Comparison of ENCODE assay signal across 13 mouse cellular contexts in genomic region chr4:106949200-106949599, GRCm38 (mm10). TPM values are rescaled to one million over a fixed set of nuclear protein-coding genes. Genes with fewer than 3 reads are reported as not detected.
DNase-seq lines count a peak whose midpoint lies in the region; ATAC-seq and TF ChIP-seq lines count a peak whose summit lies in the region.
"Had no signal": no experiment of that assay in that cellular context is flagged by ENCODE, and none has a peak within 500 bp of the region (broad histone marks: within the 10 kb centered on the region; RNA-seq: fewer than 3 reads in every experiment).

No protein-coding gene starts in this region.

- H3K4me3 ChIP-seq in forebrain, embryonic 12.5 days (replicated peaks) = no peak overlapping the region
- no peak overlapping the region for H3K4me3 ChIP-seq in forebrain, postnatal 0 days (ENCODE audit: low read depth, low read length)
- H3K4me3 ChIP-seq in CH12.LX (replicated peaks in 1 of 3; ENCODE audit: low read depth in 2 of 3, low read length in 2 of 3, poor library complexity in 1 of 3) (no peak overlapping the region), myocyte (no peak overlapping the region)
- H3K4me3 ChIP-seq: erythroblast, embryonic 14.5 days had no signal

- no peaks in the 10 kb centered on the region for H3K27me3 ChIP-seq in forebrain, embryonic 12.5 days
- no peaks in the 10 kb centered on the region for H3K27me3 ChIP-seq in forebrain, postnatal 0 days (ENCODE audit: insufficient read depth, low read length)
- H3K27me3 ChIP-seq in CH12.LX (replicated peaks) (no peaks in the 10 kb centered on the region), myocyte (ENCODE audit: control insufficient read depth, insufficient read depth, insufficient read length) (no peaks in the 10 kb centered on the region)

- no peak overlapping the region for H3ac ChIP-seq in myocyte (ENCODE audit: control insufficient read depth, insufficient read length)

- in situ Hi-C loops in CH12.LX (cut with MboI; ENCODE audit: low pct_ligation_motif_present, low pct_unique_long_range_greater_than_20kb, low sequenced_read_pairs) = no loop called here

- H3K79me2 ChIP-seq in CH12.LX (replicated peaks; ENCODE audit: control insufficient read depth, extremely low read depth, insufficient read depth, poor library complexity, severe bottlenecking) (peaks cover 6% of the 10 kb centered on the region; the same call in 1 of the 2 replicates), myocyte (ENCODE audit: control insufficient read depth, insufficient read depth) (peaks cover 72% of the 10 kb centered on the region)

- no peaks in the 10 kb centered on the region; the same call in 1 of the 2 replicates for H3K36me3 ChIP-seq in forebrain, embryonic 12.5 days (replicated peaks)
- H3K36me3 ChIP-seq in forebrain, postnatal 0 days (ENCODE audit: insufficient read depth) = no peaks in the 10 kb centered on the region
- peaks cover 2 to 70% of the 10 kb centered on the region in 2 experiments for H3K36me3 ChIP-seq in CH12.LX (replicated peaks in 1 of 2; ENCODE audit: control insufficient read depth in 1 of 2, insufficient read depth in 1 of 2, low read length in 1 of 2)
- H3K36me3 ChIP-seq in myocyte (ENCODE audit: control insufficient read depth, insufficient read depth) = no peaks in the 10 kb centered on the region

- TF ChIP-seq EP300 in CH12.LX (IDR thresholded peaks at IDR 0.05; ENCODE audit: low read length) = no peak

- ATAC-seq in forebrain, embryonic 12.5 days (ENCODE audit: low FRiP score) = no peak
- ATAC-seq in forebrain, postnatal 0 days = no peak

- TF ChIP-seq RAD21 in CH12.LX (IDR thresholded peaks at IDR 0.05; ENCODE audit: low read depth, low read length) = no peak

- no peak for DNase-seq in forebrain, postnatal 0 days
- DNase-seq in layer of hippocampus, adult 9-11 months = peak; percentile 31
- DNase-seq in layer of hippocampus, adult 11-12 months (ENCODE audit: low spot score) = no peak
- no peak for DNase-seq in CH12.LX (ENCODE audit: extremely low read depth)
- no peak for DNase-seq in spleen, postnatal 14 days (ENCODE audit: low spot score in 2 of 2)
- no peak for DNase-seq in B cell, adult 2 months
- DNase-seq: adrenal gland, postnatal 25 days; cerebellum, adult 9-10 months; heart, adult 11 months; kidney, adult 11 months had no signal

- no peak for TF ChIP-seq CTCF in forebrain, postnatal 0 days (IDR thresholded peaks at IDR 0.05; ENCODE audit: low read depth)
- TF ChIP-seq CTCF in CH12.LX (conservative IDR thresholded peaks at IDR 0.05 in 1 of 2, IDR thresholded peaks at IDR 0.05 in 1 of 2; ENCODE audit: low read depth in 2 of 2, low read length in 2 of 2) = no peak

- peaks cover 95% of the 10 kb centered on the region for H3K4me1 ChIP-seq in forebrain, embryonic 12.5 days
- H3K4me1 ChIP-seq in forebrain, postnatal 0 days (ENCODE audit: insufficient read depth) = peaks cover 9% of the 10 kb centered on the region
- H3K4me1 ChIP-seq in CH12.LX (ENCODE audit: control insufficient read depth in 1 of 2, insufficient read depth in 2 of 2) = peaks cover 31 to 89% of the 10 kb centered on the region in 2 experiments

- TF ChIP-seq POLR2A in CH12.LX (IDR thresholded peaks at IDR 0.05; ENCODE audit: low read depth, low read length) (no peak), myocyte (IDR thresholded peaks at IDR 0.05; ENCODE audit: insufficient read length, low read depth) (no peak)

- no peak overlapping the region for H3K9ac ChIP-seq in forebrain, embryonic 12.5 days
- no peak overlapping the region for H3K9ac ChIP-seq in forebrain, postnatal 0 days
- peak overlapping the region; percentile 20; the same call in 1 of the 2 replicates for H3K9ac ChIP-seq in CH12.LX (ENCODE audit: insufficient read depth, low read depth)

- dilution Hi-C loops in CH12.LX (cut with MboI; ENCODE audit: extremely low pct_ligation_motif_present, extremely low pct_unique_long_range_greater_than_20kb, low sequenced_read_pairs) = no loop called here

- H3K9me3 ChIP-seq in forebrain, embryonic 12.5 days = no peaks in the 10 kb centered on the region
- no peaks in the 10 kb centered on the region for H3K9me3 ChIP-seq in forebrain, postnatal 0 days (ENCODE audit: low read length)
- no peaks in the 10 kb centered on the region for H3K9me3 ChIP-seq in CH12.LX (replicated peaks; ENCODE audit: low read length)

- no peak overlapping the region for H3K4me2 ChIP-seq in forebrain, embryonic 12.5 days
- no peak overlapping the region for H3K4me2 ChIP-seq in forebrain, postnatal 0 days (ENCODE audit: low read depth)
- no peak overlapping the region for H3K4me2 ChIP-seq in CH12.LX (ENCODE audit: insufficient read depth, low read depth, poor library complexity, severe bottlenecking)
- peak overlapping the region; percentile 4 for H3K4me2 ChIP-seq in myocyte (ENCODE audit: low read depth)

- 44% methylated on average over 6 of the region's 6 CpGs for WGBS in forebrain, embryonic 12.5 days
- WGBS in forebrain, postnatal 0 days = 28% methylated on average over 6 of the region's 6 CpGs

- peak overlapping the region; percentile 19; the same call in 1 of the 2 replicates for H3K27ac ChIP-seq in forebrain, embryonic 12.5 days
- H3K27ac ChIP-seq in forebrain, postnatal 0 days (ENCODE audit: low read depth, low read length) = no peak overlapping the region
- H3K27ac ChIP-seq in CH12.LX (ENCODE audit: insufficient read depth, low read depth) = peak overlapping the region; percentile 31; the same call in 1 of the 2 replicates

TF ChIP-seq in CH12.LX, 34 proteins besides CTCF, POLR2A, EP300 and RAD21:
- TF ChIP-seq POLR2AphosphoS2 (IDR thresholded peaks at IDR 0.05; ENCODE audit: low read depth, low read length) (no peak), ZNF384 (IDR thresholded peaks at IDR 0.05; ENCODE audit: low read depth, low read length) (no peak), TCF12 (IDR thresholded peaks at IDR 0.05; ENCODE audit: low read depth, low read length) (no peak), MYC (IDR thresholded peaks at IDR 0.05; ENCODE audit: low read depth, low read length) (no peak), NELFE (IDR thresholded peaks at IDR 0.05; ENCODE audit: low read depth, low read length) (no peak), CHD1 (IDR thresholded peaks at IDR 0.05; ENCODE audit: low read depth, low read length) (no peak), HCFC1 (IDR thresholded peaks at IDR 0.05; ENCODE audit: low read depth, low read length) (no peak), TBP (conservative IDR thresholded peaks at IDR 0.05; ENCODE audit: low read depth, low read length) (no peak), SMC3 (IDR thresholded peaks at IDR 0.05; ENCODE audit: low read depth, low read length) (no peak), ETS1 (conservative IDR thresholded peaks at IDR 0.05; ENCODE audit: low read depth, low read length) (no peak), BHLHE40 (IDR thresholded peaks at IDR 0.05; ENCODE audit: low read depth, low read length) (no peak), USF2 (conservative IDR thresholded peaks at IDR 0.05; ENCODE audit: low read depth, low read length) (no peak), ZMIZ1 (IDR thresholded peaks at IDR 0.05; ENCODE audit: low read depth, low read length) (no peak), CHD2 (IDR thresholded peaks at IDR 0.05; ENCODE audit: low read length) (no peak), MEF2A (IDR thresholded peaks at IDR 0.05; ENCODE audit: borderline replicate concordance, low read depth, low read length) (no peak), ZKSCAN1 (IDR thresholded peaks at IDR 0.05; ENCODE audit: borderline replicate concordance, low read depth, low read length) (no peak)
TF ChIP-seq in CH12.LX: peak in this region for 0.

TF ChIP-seq in myocyte, 11 proteins besides CTCF, POLR2A, EP300 and RAD21:
- TF ChIP-seq SRF (IDR thresholded peaks at IDR 0.05; ENCODE audit: control insufficient read depth, insufficient read length, low read depth) = no peak
- TF ChIP-seq POLR2AphosphoS2 (IDR thresholded peaks at IDR 0.05; ENCODE audit: insufficient read length, low read depth) = no peak
- no peak for TF ChIP-seq CEBPB (IDR thresholded peaks at IDR 0.05; ENCODE audit: insufficient read depth, poor library complexity, severe bottlenecking)
- TF ChIP-seq TCF3 (IDR thresholded peaks at IDR 0.05; ENCODE audit: insufficient read length, low read depth) = no peak
- no peak for TF ChIP-seq E2F4 (IDR thresholded peaks at IDR 0.05; ENCODE audit: insufficient read depth)
- TF ChIP-seq MAX (IDR thresholded peaks at IDR 0.05; ENCODE audit: low read depth) = no peak
- TF ChIP-seq MYOG (IDR thresholded peaks at IDR 0.05; ENCODE audit: control insufficient read depth in 1 of 3, insufficient read depth in 1 of 3, insufficient read length in 2 of 3, low read depth in 2 of 3) = no peak
- TF ChIP-seq USF1 (IDR thresholded peaks at IDR 0.05; ENCODE audit: low read depth) = no peak
- no peak for TF ChIP-seq MYOD1 (IDR thresholded peaks at IDR 0.05; ENCODE audit: control insufficient read depth in 1 of 3, insufficient read length in 2 of 3, low read depth in 2 of 3)
- no peak for TF ChIP-seq TCF12 (IDR thresholded peaks at IDR 0.05; ENCODE audit: insufficient read depth, poor library complexity, severe bottlenecking)
- TF ChIP-seq REST (IDR thresholded peaks at IDR 0.05; ENCODE audit: insufficient read depth, insufficient read length) = no peak
TF ChIP-seq in myocyte: peak in this region for 0.

RNA-seq across cellular contexts. Expression of gene Ssbp3, which starts 38.7 kb away (rescaled TPM):
- 198 and 214 TPM in 2 replicates for polyA plus RNA-seq in forebrain, embryonic 12.5 days (2016; fragmentation: Nextera tagmentation; extraction: Ambion mirVana)
- total RNA-seq in forebrain, postnatal 0 days (2014; rRNA removed) = 113 and 137 TPM in 2 replicates
- polyA plus RNA-seq in forebrain, postnatal 0 days (2015; fragmentation: Nextera tagmentation; extraction: Ambion mirVana) = 103 and 117 TPM in 2 replicates
- total RNA-seq in CH12.LX (2012; rRNA removed) (32.4 and 34.2 TPM in 2 replicates), CH12.LX (2014; rRNA removed) (76.2 and 76.5 TPM in 2 replicates)
- polyA plus RNA-seq in CH12.LX (2012; ENCODE audit: insufficient read length, low read depth) (125 and 129 TPM in 2 replicates), myocyte (2012; fragmentation: generic; extraction: Trizol) (59.4 TPM)
